Mouse (Mus musculus): ENCODE data around the gene Plk2. TPM values are rescaled to one million over a fixed set of nuclear protein-coding genes. Genes with fewer than 3 reads are reported as not detected.
"Not testable (repeated sequence)": the region's sequence is repeated elsewhere in the genome, so short reads cannot be mapped to it uniquely, and the experiment has no call there.

Gene Plk2
- polyA plus RNA-seq, 2 experiments: 2.9 to 5.3 TPM

DNA sequence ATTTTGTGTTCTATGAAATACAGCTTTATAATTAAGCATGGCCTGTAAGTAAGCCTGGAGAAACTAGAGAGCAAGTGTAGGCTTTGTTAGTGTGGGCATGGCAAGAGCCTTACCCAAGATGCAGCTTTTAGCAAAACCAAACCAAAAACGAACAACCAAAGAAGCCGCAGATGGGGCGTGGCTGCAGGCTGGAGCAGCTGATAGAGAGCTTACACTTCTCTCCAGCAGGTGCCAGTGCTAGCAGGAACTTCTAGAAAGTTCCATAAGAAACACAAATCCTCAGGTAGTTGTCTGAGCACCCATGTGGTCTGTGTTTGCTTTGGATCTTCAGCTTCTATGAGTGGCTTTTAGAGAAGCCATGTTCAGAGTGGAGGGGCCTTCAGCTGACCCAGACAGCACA is 28.4 kb upstream of the Plk2 start:
- TF ChIP-seq EP300 (IDR thresholded peaks at IDR 0.05; ENCODE audit: low read depth): peak; percentile 27; the same call in 1 of the 2 replicates
- TF ChIP-seq CTCF (IDR thresholded peaks at IDR 0.05; ENCODE audit: low read depth): 0 out of 2 replicates have a peak, but pooled peaks have one; percentile 14
- ATAC-seq (ENCODE audit: insufficient read depth): peak; percentile 66
- H3K27ac ChIP-seq: no peak overlapping the region
- DNase-seq (ENCODE audit: low read depth in 3 of 3, low spot score in 3 of 3): no peak
- no peak overlapping the region for H3K9ac ChIP-seq (replicated peaks)
- H3K4me2 ChIP-seq (ENCODE audit: low read depth): no peak overlapping the region
- H3K4me1 ChIP-seq (replicated peaks; ENCODE audit: control insufficient read depth in 2 of 2, insufficient read depth in 2 of 2, low read length in 1 of 2): peaks cover 2 to 7% of the 10 kb centered on the region in 2 experiments; a peak in 3 of 4 replicates
- WGBS (ENCODE audit: insufficient replicate concordance): 45% methylated on average over 3 of the region's 3 CpGs
- H3K9me3 ChIP-seq (ENCODE audit: control insufficient read depth, low read length): no peaks in the 10 kb centered on the region
- H3K36me3 ChIP-seq (replicated peaks; ENCODE audit: control insufficient read depth, insufficient read depth, low read depth): no peaks in the 10 kb centered on the region
- H3K27me3 ChIP-seq (ENCODE audit: control insufficient read depth, insufficient read depth, low read length): no peaks in the 10 kb centered on the region
- no peak overlapping the region for H3K4me3 ChIP-seq (ENCODE audit: insufficient read depth in 1 of 2, low read depth in 2 of 2, low read length in 2 of 2)

DNA sequence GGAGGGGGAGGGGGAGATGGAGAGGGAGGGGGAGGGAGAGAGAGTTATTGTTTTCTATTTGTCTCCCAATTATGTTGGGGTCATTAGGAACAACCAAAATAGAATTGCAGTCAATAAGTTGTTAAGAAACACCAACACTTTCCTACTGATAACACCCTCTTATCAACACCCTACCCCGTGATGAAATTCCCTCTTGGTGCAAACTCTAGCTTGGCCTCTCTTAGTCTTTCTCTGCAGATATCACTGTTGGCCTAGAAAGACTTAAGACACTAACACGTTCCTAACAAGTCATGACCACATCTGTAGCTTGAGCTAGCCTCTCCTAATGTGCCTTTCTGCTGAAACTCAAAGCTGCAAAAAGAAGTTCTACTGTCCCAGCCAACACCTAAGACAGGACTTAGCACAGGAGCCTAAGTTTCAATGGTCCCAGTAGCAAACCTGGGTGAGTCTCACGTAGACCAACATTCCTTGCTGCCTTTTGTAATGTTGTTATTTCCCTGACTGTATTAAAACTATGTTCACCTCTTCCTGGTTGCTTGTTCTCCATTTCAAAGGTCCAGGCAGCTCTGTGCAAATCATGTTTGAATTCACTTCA is 26.8 kb upstream of the Plk2 start:
- DNase-seq (ENCODE audit: low read depth in 3 of 3, low spot score in 3 of 3): no peak
- Histone ChIP-seq H3K27me3 (ENCODE audit: control insufficient read depth, insufficient read depth, low read length) (no peaks in the 10 kb centered on the region), H3K9ac (replicated peaks) (no peak overlapping the region), H3K4me2 (ENCODE audit: low read depth) (no peak overlapping the region), H3K4me1 (replicated peaks; ENCODE audit: control insufficient read depth in 2 of 2, insufficient read depth in 2 of 2, low read length in 1 of 2) (peaks cover 2 to 7% of the 10 kb centered on the region in 2 experiments; a peak in 3 of 4 replicates), H3K36me3 (replicated peaks; ENCODE audit: control insufficient read depth, insufficient read depth, low read depth) (no peaks in the 10 kb centered on the region), H3K9me3 (ENCODE audit: control insufficient read depth, low read length) (no peaks in the 10 kb centered on the region), H3K27ac (no peak overlapping the region), H3K4me3 (ENCODE audit: insufficient read depth in 1 of 2, low read depth in 2 of 2, low read length in 2 of 2) (no peak overlapping the region)
- WGBS (ENCODE audit: insufficient replicate concordance): 51% methylated on average over 3 of the region's 3 CpGs
- ATAC-seq (ENCODE audit: insufficient read depth): peak; percentile 51; the same call in 1 of the 2 replicates
- no peak for TF ChIP-seq EP300 (IDR thresholded peaks at IDR 0.05; ENCODE audit: low read depth)
- no peak for TF ChIP-seq CTCF (IDR thresholded peaks at IDR 0.05; ENCODE audit: low read depth)

DNA sequence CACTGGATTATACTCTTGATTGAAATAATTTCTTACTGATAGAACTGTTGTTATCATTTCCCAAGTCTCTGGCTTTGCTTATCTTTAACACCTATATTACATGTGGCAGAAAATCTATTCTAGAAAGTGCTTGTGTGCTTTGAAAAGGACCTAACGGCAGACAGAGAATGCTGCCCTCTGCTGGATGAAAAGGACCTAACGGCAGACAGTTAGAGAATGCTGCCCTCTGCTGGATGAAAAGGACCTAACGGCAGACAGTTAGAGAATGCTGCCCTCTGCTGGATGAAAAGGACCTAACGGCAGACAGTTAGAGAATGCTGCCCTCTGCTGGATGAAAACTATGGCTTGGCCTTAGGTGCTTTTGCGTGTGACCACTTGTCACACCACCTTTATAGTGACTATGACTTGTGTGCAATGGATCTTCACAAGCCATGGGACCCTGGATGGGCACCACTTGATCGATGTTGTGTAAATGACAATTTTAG is 26.2 kb upstream of the Plk2 start:
- ATAC-seq (ENCODE audit: insufficient read depth): 0 out of 2 replicates have a peak, but pooled peaks have one; percentile 24

DNA sequence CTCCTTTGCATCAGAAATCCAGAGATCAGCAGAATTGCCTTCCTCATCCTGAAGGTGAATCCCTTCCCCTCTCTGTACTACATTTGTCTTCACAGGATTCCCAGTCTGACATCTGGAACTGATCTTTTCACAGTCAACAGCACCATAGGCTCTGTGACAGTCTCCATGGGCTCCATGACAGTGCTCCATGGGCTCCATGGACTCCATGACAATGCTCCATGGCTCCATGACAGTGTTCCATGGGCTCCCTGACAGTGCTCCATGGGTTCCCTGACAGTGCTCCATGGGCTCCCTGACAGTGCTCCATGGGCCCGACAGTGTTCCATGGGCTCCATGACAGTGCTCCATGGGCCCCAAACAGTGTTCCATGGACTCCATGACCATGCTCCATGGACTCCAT is 25.2 kb upstream of the Plk2 start:
- Histone ChIP-seq H3K36me3 (replicated peaks; ENCODE audit: control insufficient read depth, insufficient read depth, low read depth) (no peaks in the 10 kb centered on the region), H3K4me1 (replicated peaks; ENCODE audit: control insufficient read depth in 2 of 2, insufficient read depth in 2 of 2, low read length in 1 of 2) (peaks cover 2 to 7% of the 10 kb centered on the region in 2 experiments; a peak in 3 of 4 replicates), H3K4me2 (ENCODE audit: low read depth) (no peak overlapping the region), H3K9ac (replicated peaks) (no peak overlapping the region), H3K27ac (no peak overlapping the region), H3K27me3 (ENCODE audit: control insufficient read depth, insufficient read depth, low read length) (no peaks in the 10 kb centered on the region), H3K9me3 (ENCODE audit: control insufficient read depth, low read length) (no peaks in the 10 kb centered on the region), H3K4me3 (ENCODE audit: insufficient read depth in 1 of 2, low read depth in 2 of 2, low read length in 2 of 2) (no peak overlapping the region)
- ATAC-seq (ENCODE audit: insufficient read depth) (no peak), DNase-seq (ENCODE audit: low read depth in 3 of 3, low spot score in 3 of 3) (no peak)
- TF ChIP-seq CTCF (IDR thresholded peaks at IDR 0.05; ENCODE audit: low read depth) (no peak), EP300 (IDR thresholded peaks at IDR 0.05; ENCODE audit: low read depth) (no peak)
- WGBS (ENCODE audit: insufficient replicate concordance): 55% methylated on average over 1 of the region's 1 CpGs

More for the DNA sequence above, 26.2 kb upstream of the Plk2 start:
- peak; percentile 99 for TF ChIP-seq CTCF (IDR thresholded peaks at IDR 0.05; ENCODE audit: low read depth)
- H3K27me3 ChIP-seq (ENCODE audit: control insufficient read depth, insufficient read depth, low read length); H3K9ac ChIP-seq (replicated peaks); H3K27ac ChIP-seq; DNase-seq (ENCODE audit: low read depth in 3 of 3, low spot score in 3 of 3); H3K36me3 ChIP-seq (replicated peaks; ENCODE audit: control insufficient read depth, insufficient read depth, low read depth); H3K9me3 ChIP-seq (ENCODE audit: control insufficient read depth, low read length); H3K4me3 ChIP-seq (ENCODE audit: insufficient read depth in 1 of 2, low read depth in 2 of 2, low read length in 2 of 2); H3K4me2 ChIP-seq (ENCODE audit: low read depth); H3K4me1 ChIP-seq (replicated peaks; ENCODE audit: control insufficient read depth in 2 of 2, insufficient read depth in 2 of 2, low read length in 1 of 2): not testable (repeated sequence)
- 41% methylated on average over 6 of the region's 6 CpGs for WGBS (ENCODE audit: insufficient replicate concordance)

DNA sequence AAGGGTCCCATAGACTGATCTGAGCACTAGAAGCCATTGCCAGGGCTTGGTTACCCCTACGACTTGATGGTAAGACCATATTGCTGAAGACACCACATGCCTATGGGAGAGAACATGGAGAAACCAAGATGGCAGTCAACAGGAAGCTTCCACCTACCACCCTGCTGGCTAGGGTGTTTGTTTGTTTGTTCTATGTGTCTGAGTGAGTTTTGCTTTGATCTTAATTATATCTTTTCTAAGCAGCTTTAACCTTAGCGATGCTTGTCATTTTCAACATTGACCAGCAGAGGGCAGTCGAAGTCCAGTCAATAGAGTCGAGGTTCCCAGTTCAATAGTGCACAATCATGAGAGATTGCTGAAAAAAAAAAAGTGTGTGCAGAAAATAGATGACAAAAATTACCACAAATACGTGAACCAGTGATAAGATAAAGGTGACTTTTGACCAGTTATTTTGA is 12.4 kb upstream of the Plk2 start:
- Histone ChIP-seq H3K4me2 (ENCODE audit: low read depth) (no peak overlapping the region), H3K27ac (no peak overlapping the region), H3K4me1 (replicated peaks; ENCODE audit: control insufficient read depth in 2 of 2, insufficient read depth in 2 of 2, low read length in 1 of 2) (no peaks in the 10 kb centered on the region), H3K4me3 (ENCODE audit: insufficient read depth in 1 of 2, low read depth in 2 of 2, low read length in 2 of 2) (no peak overlapping the region), H3K36me3 (replicated peaks; ENCODE audit: control insufficient read depth, insufficient read depth, low read depth) (no peaks in the 10 kb centered on the region), H3K27me3 (ENCODE audit: control insufficient read depth, insufficient read depth, low read length) (no peaks in the 10 kb centered on the region), H3K9me3 (ENCODE audit: control insufficient read depth, low read length) (no peaks in the 10 kb centered on the region), H3K9ac (replicated peaks) (no peak overlapping the region)
- 17% methylated on average over 5 of the region's 5 CpGs for WGBS (ENCODE audit: insufficient replicate concordance)
- ATAC-seq (ENCODE audit: insufficient read depth): no peak
- DNase-seq (ENCODE audit: low read depth in 3 of 3, low spot score in 3 of 3): no peak
- TF ChIP-seq CTCF (IDR thresholded peaks at IDR 0.05; ENCODE audit: low read depth) (peak; percentile 70), EP300 (IDR thresholded peaks at IDR 0.05; ENCODE audit: low read depth) (no peak)
